Mouse (Mus musculus): ENCODE measurements around the gene Adgrl2. TPM values are rescaled to one million over a fixed set of nuclear protein-coding genes. Genes with fewer than 3 reads are reported as not detected.

Adgrl2 gene
- total and polyA plus RNA-seq, 3 experiments: 0.34 to 6.6 (median 3.2) TPM

- DNase-seq (ENCODE audit: extremely low read depth): no peak
- H3K27ac ChIP-seq (ENCODE audit: insufficient read depth, low read depth): no peak overlapping the region
- no peaks in the 10 kb centered on the region for H3K79me2 ChIP-seq (replicated peaks; ENCODE audit: control insufficient read depth, extremely low read depth, insufficient read depth, poor library complexity, severe bottlenecking)
- no peak for TF ChIP-seq JUND (conservative IDR thresholded peaks at IDR 0.05; ENCODE audit: low read depth, low read length)
- no peak for TF ChIP-seq GABPA (IDR thresholded peaks at IDR 0.05; ENCODE audit: insufficient replicate concordance, low read depth, low read length)
- TF ChIP-seq MXI1 (IDR thresholded peaks at IDR 0.05; ENCODE audit: low read depth, low read length): no peak
- TF ChIP-seq ZNF384 (IDR thresholded peaks at IDR 0.05; ENCODE audit: low read depth, low read length): no peak
- no peak for TF ChIP-seq TCF12 (IDR thresholded peaks at IDR 0.05; ENCODE audit: low read depth, low read length)
- no peak for TF ChIP-seq POLR2A (IDR thresholded peaks at IDR 0.05; ENCODE audit: low read depth, low read length)
- TF ChIP-seq CTCF (conservative IDR thresholded peaks at IDR 0.05 in 1 of 2, IDR thresholded peaks at IDR 0.05 in 1 of 2; ENCODE audit: low read depth in 2 of 2, low read length in 2 of 2): no peak
- no peak for TF ChIP-seq ELF1 (IDR thresholded peaks at IDR 0.05; ENCODE audit: low read depth, low read length)
- no peak for TF ChIP-seq USF1 (IDR thresholded peaks at IDR 0.05; ENCODE audit: low read depth, low read length)
- no peak for TF ChIP-seq CHD1 (IDR thresholded peaks at IDR 0.05; ENCODE audit: low read depth, low read length)
- no peak for TF ChIP-seq USF2 (conservative IDR thresholded peaks at IDR 0.05; ENCODE audit: low read depth, low read length)
- no peak overlapping the region for H3K9ac ChIP-seq (ENCODE audit: insufficient read depth, low read depth)
- H3K9me3 ChIP-seq (replicated peaks; ENCODE audit: low read length): no peaks in the 10 kb centered on the region
- H3K36me3 ChIP-seq (replicated peaks in 1 of 2; ENCODE audit: control insufficient read depth in 1 of 2, insufficient read depth in 1 of 2, low read length in 1 of 2): no peaks in the 10 kb centered on the region
- no peak overlapping the region for H3K4me2 ChIP-seq (ENCODE audit: insufficient read depth, low read depth, poor library complexity, severe bottlenecking)
- no peaks in the 10 kb centered on the region for H3K4me1 ChIP-seq (ENCODE audit: control insufficient read depth in 1 of 2, insufficient read depth in 2 of 2)
- no peaks in the 10 kb centered on the region for H3K27me3 ChIP-seq (replicated peaks)
- in situ Hi-C loops (cut with MboI; ENCODE audit: low pct_ligation_motif_present, low pct_unique_long_range_greater_than_20kb, low sequenced_read_pairs) (no loop called here), dilution Hi-C loops (cut with MboI; ENCODE audit: extremely low pct_ligation_motif_present, extremely low pct_unique_long_range_greater_than_20kb, low sequenced_read_pairs) (no loop called here)
- no peak overlapping the region for H3K4me3 ChIP-seq (replicated peaks in 1 of 3; ENCODE audit: low read depth in 2 of 3, low read length in 2 of 3, poor library complexity in 1 of 3)
Measured at GRCm38 (mm10) chr3:148907024-148907778, 83.2 kb downstream of the Adgrl2 start.

GRCm38 (mm10) chr3:148905906-148906779, 84.2 kb downstream of the Adgrl2 start:
- Histone ChIP-seq H3K9ac (ENCODE audit: insufficient read depth, low read depth) (no peak overlapping the region), H3K9me3 (replicated peaks; ENCODE audit: low read length) (no peaks in the 10 kb centered on the region), H3K79me2 (replicated peaks; ENCODE audit: control insufficient read depth, extremely low read depth, insufficient read depth, poor library complexity, severe bottlenecking) (no peaks in the 10 kb centered on the region), H3K4me3 (replicated peaks in 1 of 3; ENCODE audit: low read depth in 2 of 3, low read length in 2 of 3, poor library complexity in 1 of 3) (no peak overlapping the region), H3K27ac (ENCODE audit: insufficient read depth, low read depth) (no peak overlapping the region), H3K27me3 (replicated peaks) (no peaks in the 10 kb centered on the region), H3K36me3 (replicated peaks in 1 of 2; ENCODE audit: control insufficient read depth in 1 of 2, insufficient read depth in 1 of 2, low read length in 1 of 2) (no peaks in the 10 kb centered on the region), H3K4me1 (ENCODE audit: control insufficient read depth in 1 of 2, insufficient read depth in 2 of 2) (no peaks in the 10 kb centered on the region), H3K4me2 (ENCODE audit: insufficient read depth, low read depth, poor library complexity, severe bottlenecking) (no peak overlapping the region)
- dilution Hi-C loops (cut with MboI; ENCODE audit: extremely low pct_ligation_motif_present, extremely low pct_unique_long_range_greater_than_20kb, low sequenced_read_pairs): no loop called here
- TF ChIP-seq MAFK (IDR thresholded peaks at IDR 0.05; ENCODE audit: insufficient replicate concordance, low read length): peak; percentile 82
- TF ChIP-seq PAX5 (IDR thresholded peaks at IDR 0.05; ENCODE audit: low read length): no peak
- no peak for DNase-seq (ENCODE audit: extremely low read depth)
- in situ Hi-C loops (cut with MboI; ENCODE audit: low pct_ligation_motif_present, low pct_unique_long_range_greater_than_20kb, low sequenced_read_pairs): no loop called here

Data from CH12.LX (cell line).